Mouse (Mus musculus) hindbrain, embryonic 15.5 days (tissue): ENCODE data around the gene Cd24a. TPM values are rescaled to one million over a fixed set of nuclear protein-coding genes. Genes with fewer than 3 reads are reported as not detected.
A peak's percentile ranks its signal among the peaks of the same experiment; 100 is the strongest.

Experiments used
- ATAC-seq: fragments of 200-750 bp; cut with Nextera tagmentation; 2 replicates; pipeline ENCODE4 v1.8.0; 2017; ENCODE audit warnings: low read depth, moderate number of reproducible peaks, moderate TSS enrichment; ENCODE audit not compliant: low FRiP score
- H3K27ac ChIP-seq: fragments of 300-500 bp; sonication (generic); replicated peaks from 2 replicates; pipeline ENCODE4 v1.5.1; 2015; ENCODE audit warnings: mild to moderate bottlenecking, inconsistent platforms
- H3K27me3 ChIP-seq: fragments of 300-500 bp; sonication (generic); 2 replicates; pipeline ENCODE4 v1.6.1; 2015; ENCODE audit warnings: control low read depth, inconsistent platforms
- H3K36me3 ChIP-seq: fragments of 300-500 bp; sonication (generic); 2 replicates; pipeline ENCODE4 v1.6.1; 2015; ENCODE audit warnings: control low read depth, inconsistent platforms
- H3K4me1 ChIP-seq: fragments of 300-500 bp; sonication (generic); replicated peaks from 2 replicates; pipeline ENCODE4 v1.6.1; 2015; ENCODE audit warnings: control low read depth, inconsistent platforms
- H3K4me2 ChIP-seq: fragments of 300-500 bp; sonication (generic); 2 replicates; pipeline ENCODE4 v1.6.1; 2015; ENCODE audit warnings: moderate library complexity, mild to moderate bottlenecking, inconsistent platforms
- H3K4me3 ChIP-seq: fragments of 300-500 bp; sonication (generic); 2 replicates; pipeline ENCODE4 v1.5.1; 2015; ENCODE audit warnings: mild to moderate bottlenecking, inconsistent platforms
- H3K9ac ChIP-seq: fragments of 300-500 bp; sonication (generic); 2 replicates; pipeline ENCODE4 v1.6.1; 2015; ENCODE audit warnings: inconsistent platforms
- H3K9me3 ChIP-seq: fragments of 300-500 bp; sonication (generic); 2 replicates; pipeline ENCODE4 v1.6.1; 2016; ENCODE audit warnings: control low read depth, inconsistent platforms
- WGBS: fragments of 180-500 bp; shearing (Covaris S2); methylation state at CpG from one replicate; pipeline ENCODE4 v1.1.7; 2015; 5-methylcytosine and 5-hydroxymethylcytosine counted together
- polyA plus RNA-seq: library from polyadenylated mRNA; unstranded; fragments of >200 nt; fragmentation: Nextera tagmentation; extraction: Ambion mirVana; gene quantifications from 2 replicates; pipeline ENCODE4 v1.2.1, GENCODE M21; 2015

The Cd24a gene
- polyA plus RNA-seq, 1 experiment from 2014 or later, result 685 TPM

DNA sequence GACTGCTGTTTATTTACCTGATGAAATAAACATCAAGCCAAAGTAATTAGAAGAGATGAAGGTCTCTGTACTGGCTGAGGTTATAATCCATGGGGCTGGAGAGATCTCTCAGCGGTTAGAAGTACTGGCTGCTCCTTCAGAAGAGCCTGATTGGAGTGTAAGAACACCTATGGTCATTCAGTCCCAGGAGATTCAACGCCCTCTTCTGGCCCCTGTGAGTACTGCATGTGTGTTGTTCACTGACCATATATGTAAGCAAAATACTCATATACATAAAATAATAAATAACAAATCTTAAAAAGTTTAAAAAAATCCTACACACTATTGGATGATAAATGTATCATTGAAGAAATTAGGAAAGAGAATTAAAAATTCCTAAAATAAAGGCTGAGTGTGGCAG, 17.3 kb upstream of the Cd24a start:
- 33% methylated on average over 2 of the region's 2 CpGs for WGBS
- H3K27me3 ChIP-seq, result no peaks in the 10 kb centered on the region
- no peak overlapping the region for H3K4me2 ChIP-seq
- H3K36me3 ChIP-seq, result no peaks in the 10 kb centered on the region
- no peak overlapping the region for H3K4me3 ChIP-seq
- H3K9me3 ChIP-seq, result no peaks in the 10 kb centered on the region
- H3K9ac ChIP-seq, result no peak overlapping the region
- no peaks in the 10 kb centered on the region for H3K4me1 ChIP-seq
- ATAC-seq, result no peak
- H3K27ac ChIP-seq, result no peak overlapping the region

DNA sequence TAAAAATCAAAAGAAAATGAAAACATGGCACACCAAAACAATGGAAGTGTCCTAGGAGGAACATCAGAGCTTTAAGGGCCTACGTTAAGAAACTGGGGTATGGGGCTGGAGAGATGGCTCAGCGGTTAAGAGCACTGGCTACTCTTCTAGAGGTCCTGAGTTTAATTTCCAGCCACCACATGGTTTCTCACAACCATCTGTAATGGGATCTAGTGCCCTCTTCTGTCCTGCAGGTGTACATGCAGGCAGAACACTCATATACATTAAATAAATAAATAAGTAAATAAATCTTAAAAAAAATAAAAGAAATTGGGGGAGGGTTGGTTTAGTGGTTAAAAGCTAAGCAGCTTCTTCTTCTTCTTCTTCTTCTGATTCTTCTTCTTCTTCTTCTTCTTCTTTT, 16.8 kb upstream of the Cd24a start:
- Histone ChIP-seq H3K4me3 (no peak overlapping the region), H3K36me3 (no peaks in the 10 kb centered on the region), H3K27me3 (no peaks in the 10 kb centered on the region), H3K4me1 (no peaks in the 10 kb centered on the region), H3K9ac (no peak overlapping the region), H3K4me2 (no peak overlapping the region), H3K27ac (no peak overlapping the region), H3K9me3 (no peaks in the 10 kb centered on the region)
- 89% methylated on average over 2 of the region's 2 CpGs for WGBS
- ATAC-seq, result no peak

DNA sequence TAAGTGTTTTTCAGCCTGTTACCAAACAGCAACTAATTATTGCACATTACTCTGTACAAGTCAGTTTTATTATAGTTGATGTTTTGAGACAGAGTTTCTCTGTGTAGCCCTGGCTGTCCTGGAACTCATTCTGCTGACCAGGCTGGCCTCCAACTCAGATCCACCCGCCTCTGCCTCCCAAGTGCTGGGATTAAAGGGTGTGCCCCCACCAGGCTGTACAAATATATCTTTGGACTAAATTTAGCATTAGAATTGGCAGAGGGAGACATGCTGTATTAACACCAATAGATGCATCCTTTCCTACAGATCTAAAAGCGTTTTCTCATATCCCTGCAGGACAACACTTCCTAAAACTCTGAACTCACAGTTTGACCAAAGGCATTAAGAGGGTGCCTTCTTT, 3.7 kb upstream of the Cd24a start:
- Histone ChIP-seq H3K9ac (no peak overlapping the region), H3K4me3 (no peak overlapping the region), H3K27me3 (no peaks in the 10 kb centered on the region), H3K4me1 (peaks cover 11% of the 10 kb centered on the region), H3K9me3 (no peaks in the 10 kb centered on the region), H3K27ac (no peak overlapping the region), H3K4me2 (no peak overlapping the region), H3K36me3 (no peaks in the 10 kb centered on the region)
- 85% methylated on average over 2 of the region's 2 CpGs for WGBS
- ATAC-seq, result no peak

DNA sequence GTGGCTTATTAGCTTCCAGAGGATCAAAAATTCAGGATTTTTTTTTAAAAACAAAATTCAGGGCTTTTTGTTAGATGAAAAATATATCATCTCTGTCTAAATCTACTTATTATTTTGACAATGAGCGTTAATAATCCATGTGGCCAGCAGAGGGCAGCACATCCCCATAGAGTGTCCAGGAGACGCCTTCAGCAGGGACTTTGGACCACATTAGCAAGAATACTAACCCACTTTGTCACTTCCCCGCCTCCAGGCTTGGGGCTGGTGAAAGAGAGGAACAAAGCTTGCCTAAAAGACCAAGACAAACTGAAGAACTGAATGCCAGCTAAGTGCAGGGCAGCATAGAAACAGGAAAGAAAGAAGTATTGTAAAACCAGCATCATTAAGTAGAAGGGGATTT, 3.1 kb upstream of the Cd24a start:
- ATAC-seq, result no peak
- Histone ChIP-seq H3K27me3 (no peaks in the 10 kb centered on the region), H3K27ac (no peak overlapping the region), H3K4me1 (peaks cover 11% of the 10 kb centered on the region), H3K9ac (no peak overlapping the region), H3K9me3 (no peaks in the 10 kb centered on the region), H3K4me3 (no peak overlapping the region), H3K4me2 (no peak overlapping the region), H3K36me3 (no peaks in the 10 kb centered on the region)
- 3% methylated on average over 3 of the region's 3 CpGs for WGBS

DNA sequence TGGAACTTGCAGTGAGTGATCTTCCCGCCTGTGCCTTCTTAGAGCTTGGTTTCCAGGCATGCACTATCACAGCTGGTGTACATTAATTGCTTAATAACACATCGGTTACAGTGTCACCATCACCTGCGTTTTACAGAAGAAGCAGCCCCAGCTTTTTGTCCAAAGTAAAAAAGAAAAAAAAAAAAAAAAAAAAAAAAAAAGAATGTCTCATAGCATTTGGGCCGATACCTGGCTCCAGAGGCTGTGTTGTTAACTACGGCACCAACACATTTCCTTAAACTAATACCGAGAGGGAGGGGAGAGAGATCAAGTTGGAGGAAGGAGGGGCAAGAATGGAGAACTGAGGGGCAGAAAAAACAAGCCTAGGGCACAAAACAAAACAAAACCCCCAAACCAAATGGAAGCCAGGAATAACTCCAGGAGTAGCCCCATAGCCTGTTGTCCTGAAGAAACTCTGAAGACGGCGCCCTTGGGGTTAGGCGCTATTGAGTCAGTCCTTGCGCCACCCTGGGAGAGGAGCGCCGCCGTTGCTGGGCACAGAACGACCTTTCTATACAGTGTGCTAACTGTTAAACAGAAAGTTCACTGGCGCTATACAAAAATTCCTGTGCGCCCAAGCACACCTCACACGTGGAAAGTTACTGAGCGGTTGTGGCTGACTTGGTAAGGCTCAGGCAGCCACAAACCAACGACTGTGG, 636 bp upstream of the Cd24a start:
- Histone ChIP-seq H3K9ac (no peak overlapping the region), H3K27ac (no peak overlapping the region), H3K4me2 (peak overlapping the region; percentile 94), H3K4me3 (peak overlapping the region; percentile 94), H3K4me1 (peaks cover 24% of the 10 kb centered on the region), H3K36me3 (no peaks in the 10 kb centered on the region), H3K27me3 (no peaks in the 10 kb centered on the region), H3K9me3 (no peaks in the 10 kb centered on the region)
- no peak for ATAC-seq
- 14% methylated on average over 19 of the region's 19 CpGs for WGBS

DNA sequence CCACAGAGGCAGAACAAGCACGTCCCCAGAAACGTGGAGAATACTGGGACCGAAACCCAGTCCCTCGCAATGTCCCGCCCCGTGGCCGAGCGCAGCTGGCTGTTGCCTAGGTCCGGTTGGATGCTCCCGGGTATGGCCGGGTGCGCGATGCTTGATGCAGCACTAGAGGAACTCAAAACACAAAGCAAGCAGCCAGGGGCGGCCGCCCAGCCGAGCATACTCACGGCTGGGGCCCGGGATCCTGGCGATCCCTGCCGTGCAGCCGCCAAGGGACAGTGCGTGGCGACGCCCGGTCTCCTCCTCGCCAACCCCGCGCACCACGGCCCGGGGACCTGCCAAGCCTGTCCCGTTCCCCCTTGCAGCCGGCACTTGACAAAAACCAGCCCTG, 276 bp downstream of the Cd24a start:
- Histone ChIP-seq H3K27ac (peak overlapping the region; percentile 99), H3K36me3 (peaks cover 6% of the 10 kb centered on the region), H3K4me2 (peak overlapping the region; percentile 94), H3K4me3 (peak overlapping the region; percentile 94), H3K9me3 (no peaks in the 10 kb centered on the region), H3K27me3 (no peaks in the 10 kb centered on the region), H3K9ac (peak overlapping the region; percentile 99), H3K4me1 (peaks cover 26% of the 10 kb centered on the region)
- peak; percentile 61 for ATAC-seq
- WGBS, result 0% methylated on average over 32 of the region's 32 CpGs

DNA sequence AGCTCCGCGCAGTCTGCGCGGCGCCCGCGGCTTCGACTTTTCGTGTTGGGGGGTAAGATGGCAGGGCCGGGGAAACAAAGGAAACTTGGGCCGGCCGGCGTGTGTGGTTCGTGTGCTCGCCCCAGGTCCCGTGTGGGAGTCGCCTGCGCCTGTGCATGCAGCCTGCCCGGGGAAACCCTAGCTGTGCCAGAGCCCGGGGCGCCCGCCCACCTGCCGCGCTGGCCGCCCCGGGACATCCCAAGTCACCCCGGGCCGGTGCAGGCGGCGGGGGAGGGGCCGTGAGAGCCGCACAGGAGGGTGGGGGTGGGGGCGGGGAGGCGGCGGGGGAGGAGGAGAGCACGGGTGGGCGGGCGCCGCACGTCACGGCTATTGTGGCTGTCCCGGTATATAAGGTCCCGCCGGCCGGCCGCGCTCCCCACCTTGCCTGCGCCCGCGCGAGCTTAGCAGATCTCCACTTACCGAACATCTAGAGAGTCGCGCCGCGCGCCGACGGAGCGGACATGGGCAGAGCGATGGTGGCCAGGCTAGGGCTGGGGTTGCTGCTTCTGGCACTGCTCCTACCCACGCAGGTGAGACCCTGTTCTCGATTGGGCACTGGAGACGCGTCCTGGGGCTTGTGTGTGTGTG, 783 bp downstream of the Cd24a start:
- Histone ChIP-seq H3K9me3 (no peaks in the 10 kb centered on the region), H3K4me3 (peak overlapping the region; percentile 94), H3K36me3 (peaks cover 11% of the 10 kb centered on the region), H3K4me1 (peaks cover 26% of the 10 kb centered on the region), H3K4me2 (peak overlapping the region; percentile 94), H3K27me3 (no peaks in the 10 kb centered on the region), H3K9ac (peak overlapping the region; percentile 99), H3K27ac (peak overlapping the region; percentile 99)
- peak; percentile 89 for ATAC-seq
- under 1% methylated on average over 42 of the region's 65 CpGs for WGBS

DNA sequence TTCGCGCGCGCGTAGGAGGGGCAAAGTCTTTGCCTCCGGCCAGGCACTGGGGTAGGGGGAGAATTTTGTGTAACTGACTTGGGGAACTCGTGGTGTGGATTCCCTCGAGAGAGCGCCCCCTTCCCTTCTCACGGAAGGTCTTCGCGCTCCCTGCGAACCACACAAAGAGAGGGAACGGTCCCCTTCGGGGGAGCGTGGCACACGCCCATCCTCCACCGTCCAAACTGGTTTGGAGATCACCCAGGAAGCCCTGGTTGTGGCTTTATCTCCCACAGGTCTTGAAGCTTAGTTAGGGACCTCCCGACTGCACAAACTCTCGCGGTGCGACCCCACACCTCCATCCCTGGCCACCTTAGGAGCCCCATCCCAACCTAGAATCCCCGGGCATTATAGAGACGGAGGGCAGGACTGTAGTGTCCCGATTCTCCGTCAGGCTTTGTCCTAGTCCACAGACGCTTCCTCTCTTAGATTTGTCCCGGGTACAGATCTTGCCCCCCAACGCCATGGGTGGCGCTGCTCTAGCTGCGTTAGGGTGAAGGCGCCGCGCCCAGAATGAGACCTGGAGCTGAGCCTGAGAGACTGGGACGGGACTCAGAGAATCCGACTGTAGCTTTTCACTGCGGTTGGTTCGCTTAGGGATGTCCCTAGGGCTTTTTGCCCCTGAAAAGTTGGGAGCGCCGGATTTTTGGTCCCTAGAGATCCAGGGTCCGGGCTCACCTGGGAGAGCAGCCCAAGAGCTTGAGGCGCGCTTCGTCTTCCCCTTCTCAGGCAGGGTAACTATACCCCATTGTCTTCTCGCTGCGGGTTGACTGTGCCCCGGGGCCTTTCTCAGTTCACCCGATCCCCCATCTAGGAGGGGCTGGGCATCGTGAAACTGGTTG, 1.5 kb downstream of the Cd24a start:
- peak overlapping the region; percentile 94 for H3K4me3 ChIP-seq
- H3K4me2 ChIP-seq, result peak overlapping the region; percentile 94
- H3K36me3 ChIP-seq, result peaks cover 18% of the 10 kb centered on the region
- H3K9ac ChIP-seq, result peak overlapping the region; percentile 99
- H3K9me3 ChIP-seq, result no peaks in the 10 kb centered on the region
- under 1% methylated on average over 46 of the region's 49 CpGs for WGBS
- H3K27me3 ChIP-seq, result no peaks in the 10 kb centered on the region
- peak overlapping the region; percentile 99 for H3K27ac ChIP-seq
- ATAC-seq, result peak; percentile 62
- peaks cover 26% of the 10 kb centered on the region for H3K4me1 ChIP-seq

DNA sequence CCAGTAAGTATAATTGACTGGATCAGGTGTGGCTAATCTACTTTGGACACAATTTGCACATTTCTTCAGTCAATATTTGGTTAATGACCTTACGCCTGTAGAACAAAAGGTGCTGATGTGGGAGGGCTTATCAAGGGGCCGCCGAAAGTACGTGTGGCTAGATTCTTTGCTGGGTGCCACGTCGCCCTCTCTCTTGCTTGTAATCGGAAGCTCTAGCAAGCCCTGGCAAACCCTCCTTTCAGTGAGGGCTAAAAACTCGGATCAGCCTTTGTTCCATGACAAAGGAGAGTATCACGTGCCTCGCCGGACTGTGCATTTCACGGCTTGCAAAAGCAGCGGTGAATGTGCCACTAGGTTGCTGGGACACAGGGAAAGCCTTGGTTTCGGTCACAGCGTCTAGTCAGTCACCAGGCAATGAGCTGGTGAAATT, 2.6 kb downstream of the Cd24a start:
- H3K9ac ChIP-seq, result peak overlapping the region; percentile 99
- WGBS, result under 1% methylated on average over 15 of the region's 15 CpGs
- no peaks in the 10 kb centered on the region for H3K27me3 ChIP-seq
- peak overlapping the region; percentile 99 for H3K27ac ChIP-seq
- peak overlapping the region; percentile 94 for H3K4me2 ChIP-seq
- H3K36me3 ChIP-seq, result peaks cover 20% of the 10 kb centered on the region
- H3K4me1 ChIP-seq, result peaks cover 24% of the 10 kb centered on the region
- peak overlapping the region; percentile 94 for H3K4me3 ChIP-seq
- no peaks in the 10 kb centered on the region for H3K9me3 ChIP-seq
- ATAC-seq, result peak; percentile 33

DNA sequence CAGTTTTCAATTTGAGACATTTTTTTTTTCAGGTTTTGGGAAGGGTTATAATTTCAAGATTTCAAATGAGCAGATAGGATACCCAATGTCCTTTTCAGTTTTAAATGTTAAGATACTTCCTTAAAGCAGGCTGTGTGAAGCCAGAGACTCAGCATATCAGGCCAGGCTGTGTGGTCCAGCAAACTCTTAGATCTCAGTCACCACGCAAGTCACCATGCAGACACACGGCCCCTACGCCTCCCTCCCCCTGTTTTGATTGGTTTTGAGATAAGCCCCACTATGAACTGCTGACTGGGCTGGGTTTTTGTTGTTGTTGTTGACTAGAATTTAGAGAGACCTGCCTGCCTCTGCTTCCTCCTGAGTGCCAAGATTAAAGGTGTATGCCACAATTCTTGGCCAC, 3.2 kb downstream of the Cd24a start:
- Histone ChIP-seq H3K4me3 (peak overlapping the region; percentile 94), H3K9me3 (no peaks in the 10 kb centered on the region), H3K27ac (peak overlapping the region; percentile 99), H3K4me2 (peak overlapping the region; percentile 94), H3K4me1 (peaks cover 24% of the 10 kb centered on the region), H3K27me3 (no peaks in the 10 kb centered on the region), H3K9ac (peak overlapping the region; percentile 99), H3K36me3 (peaks cover 22% of the 10 kb centered on the region)
- 38% methylated on average over 3 of the region's 3 CpGs for WGBS
- no peak for ATAC-seq

DNA sequence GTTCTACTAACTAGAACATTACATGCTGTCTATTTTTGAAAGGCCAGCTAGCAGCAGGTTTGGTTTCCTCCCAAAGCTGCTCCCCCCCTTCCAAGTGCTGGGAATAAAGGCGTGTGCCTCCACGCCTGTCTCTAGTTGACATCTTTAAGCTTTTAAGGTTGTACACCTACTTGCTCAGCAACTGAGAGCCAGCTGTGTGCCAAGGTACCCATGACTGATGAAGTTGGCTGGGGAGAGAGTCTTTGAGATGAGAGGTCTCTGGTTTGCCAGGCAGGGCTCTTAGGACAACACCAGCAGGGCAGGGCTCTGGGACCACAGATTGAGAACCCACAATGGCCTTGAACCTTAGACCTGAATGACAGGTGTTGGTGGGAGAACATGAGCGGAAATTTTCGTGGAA, 6.5 kb downstream of the Cd24a start:
- no peak overlapping the region for H3K9ac ChIP-seq
- H3K27me3 ChIP-seq, result no peaks in the 10 kb centered on the region
- no peak overlapping the region for H3K27ac ChIP-seq
- H3K4me2 ChIP-seq, result no peak overlapping the region
- no peak overlapping the region for H3K4me3 ChIP-seq
- H3K9me3 ChIP-seq, result no peaks in the 10 kb centered on the region
- peaks cover 23% of the 10 kb centered on the region for H3K36me3 ChIP-seq
- WGBS, result 92% methylated on average over 4 of the region's 4 CpGs
- no peak for ATAC-seq
- H3K4me1 ChIP-seq, result peaks cover 15% of the 10 kb centered on the region
